Mouse (Mus musculus): ENCODE measurements around the gene Plekha7. TPM values are rescaled to one million over a fixed set of nuclear protein-coding genes. Genes with fewer than 3 reads are reported as not detected.

Plekha7 gene
- polyA plus RNA-seq, 1 experiment from 2014 or later, result 8.8 TPM

DNA sequence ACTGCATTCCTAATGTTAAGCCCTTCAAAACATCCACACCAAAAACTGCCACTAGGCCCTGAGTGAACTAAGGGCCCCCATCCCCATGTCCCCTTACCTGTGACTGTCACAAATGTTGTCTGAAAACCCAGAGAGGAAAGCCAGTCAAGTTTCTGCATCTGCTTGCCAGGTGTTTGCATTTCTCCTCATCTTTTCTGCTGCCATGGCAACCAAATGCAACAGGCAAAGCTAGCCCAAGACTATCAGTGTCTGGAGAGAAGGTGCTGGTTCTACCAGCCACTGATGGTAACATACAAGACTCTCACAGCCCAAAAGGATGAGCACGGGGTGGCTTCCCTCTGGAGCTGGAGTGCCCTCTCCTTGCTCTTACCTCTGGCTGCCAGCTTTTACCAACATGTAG lies 121.3 kb downstream of the Plekha7 start:
- Histone ChIP-seq H3K36me3 (ENCODE audit: control insufficient read depth, insufficient read depth, low read length) (no peaks in the 10 kb centered on the region), H3K27ac (ENCODE audit: low read depth, low read length) (no peak overlapping the region), H3K4me3 (ENCODE audit: low read depth, low read length) (no peak overlapping the region), H3K4me2 (replicated peaks; ENCODE audit: low read depth, low read length) (no peak overlapping the region), H3K9me3 (ENCODE audit: control insufficient read depth, low read length) (no peaks in the 10 kb centered on the region), H3K4me1 (replicated peaks; ENCODE audit: control insufficient read depth, insufficient read depth, low read length) (peaks cover 8% of the 10 kb centered on the region), H3K27me3 (ENCODE audit: control insufficient read depth, insufficient read depth, low read length) (no peaks in the 10 kb centered on the region), H3K9ac (ENCODE audit: low read depth, low read length) (no peak overlapping the region)
- ATAC-seq (ENCODE audit: low FRiP score) (no peak), DNase-seq (ENCODE audit: low spot score) (no peak)
- 96% methylated on average over 1 of the region's 1 CpGs for WGBS

- Histone ChIP-seq H3K9me3 (ENCODE audit: control insufficient read depth, low read length) (no peaks in the 10 kb centered on the region), H3K9ac (ENCODE audit: low read depth, low read length) (no peak overlapping the region), H3K4me1 (replicated peaks; ENCODE audit: control insufficient read depth, insufficient read depth, low read length) (peaks cover 6% of the 10 kb centered on the region), H3K27ac (ENCODE audit: low read depth, low read length) (no peak overlapping the region), H3K4me3 (ENCODE audit: low read depth, low read length) (no peak overlapping the region), H3K4me2 (replicated peaks; ENCODE audit: low read depth, low read length) (no peak overlapping the region), H3K27me3 (ENCODE audit: control insufficient read depth, insufficient read depth, low read length) (no peaks in the 10 kb centered on the region), H3K36me3 (ENCODE audit: control insufficient read depth, insufficient read depth, low read length) (no peaks in the 10 kb centered on the region)
- ATAC-seq (ENCODE audit: low FRiP score) (no peak), DNase-seq (ENCODE audit: low spot score) (no peak)
- 45% methylated on average over 5 of the region's 5 CpGs for WGBS
Measured at GRCm38 (mm10) chr7:116186156-116186555, 122.0 kb downstream of the Plekha7 start.

DNA sequence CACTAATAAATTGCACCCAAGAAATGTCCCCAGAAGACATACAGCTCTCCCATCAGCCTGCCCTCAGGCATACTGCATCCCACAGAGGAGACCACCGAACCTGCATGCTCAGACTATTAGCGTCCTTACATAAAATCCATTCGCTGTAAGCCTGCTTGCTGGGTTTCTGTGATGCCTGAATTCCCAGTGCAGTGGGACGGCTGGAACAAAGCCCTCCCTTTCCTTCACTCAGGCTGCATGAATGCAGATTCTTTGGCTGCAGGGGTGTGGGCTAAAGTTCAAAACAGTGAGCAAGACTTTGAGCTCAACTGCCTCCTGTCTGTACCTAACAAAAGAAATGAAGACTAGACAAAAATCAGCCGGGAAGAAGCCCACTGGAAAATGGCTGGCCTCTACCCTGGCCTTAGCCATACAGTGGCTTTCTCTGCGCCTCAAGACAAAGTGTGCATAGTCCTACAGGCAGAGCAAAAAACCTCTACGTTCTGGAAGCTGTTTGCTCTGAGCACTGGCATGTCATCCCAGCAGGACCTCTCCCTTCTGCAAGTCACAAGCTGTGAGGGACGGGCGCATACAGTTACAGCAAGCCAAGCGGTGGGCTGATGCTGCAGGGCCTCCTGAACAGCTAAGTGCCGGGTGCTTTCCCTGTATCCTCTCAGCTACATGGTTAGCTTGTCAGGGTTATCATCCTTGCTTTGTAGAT lies 123.7 kb downstream of the Plekha7 start:
- ATAC-seq (ENCODE audit: low FRiP score) (peak; percentile 54; the same call in 1 of the 2 replicates), DNase-seq (ENCODE audit: low spot score) (peak; percentile 45)
- Histone ChIP-seq H3K36me3 (ENCODE audit: control insufficient read depth, insufficient read depth, low read length) (no peaks in the 10 kb centered on the region), H3K27ac (ENCODE audit: low read depth, low read length) (peak overlapping the region; percentile 61), H3K4me1 (replicated peaks; ENCODE audit: control insufficient read depth, insufficient read depth, low read length) (peaks cover 4% of the 10 kb centered on the region), H3K4me2 (replicated peaks; ENCODE audit: low read depth, low read length) (no peak overlapping the region; the same call in 1 of the 2 replicates), H3K4me3 (ENCODE audit: low read depth, low read length) (no peak overlapping the region), H3K27me3 (ENCODE audit: control insufficient read depth, insufficient read depth, low read length) (no peaks in the 10 kb centered on the region), H3K9ac (ENCODE audit: low read depth, low read length) (peak overlapping the region; percentile 48), H3K9me3 (ENCODE audit: control insufficient read depth, low read length) (no peaks in the 10 kb centered on the region)
- 17% methylated on average over 11 of the region's 11 CpGs for WGBS

- no peak overlapping the region for H3K9ac ChIP-seq (ENCODE audit: low read depth, low read length)
- no peaks in the 10 kb centered on the region for H3K9me3 ChIP-seq (ENCODE audit: control insufficient read depth, low read length)
- H3K27me3 ChIP-seq (ENCODE audit: control insufficient read depth, insufficient read depth, low read length), result no peaks in the 10 kb centered on the region
- DNase-seq (ENCODE audit: low spot score) (no peak), ATAC-seq (ENCODE audit: low FRiP score) (no peak)
- peaks cover 4% of the 10 kb centered on the region for H3K4me1 ChIP-seq (replicated peaks; ENCODE audit: control insufficient read depth, insufficient read depth, low read length)
- no peak overlapping the region for H3K4me2 ChIP-seq (replicated peaks; ENCODE audit: low read depth, low read length)
- no peaks in the 10 kb centered on the region for H3K36me3 ChIP-seq (ENCODE audit: control insufficient read depth, insufficient read depth, low read length)
- H3K27ac ChIP-seq (ENCODE audit: low read depth, low read length), result no peak overlapping the region
- no peak overlapping the region for H3K4me3 ChIP-seq (ENCODE audit: low read depth, low read length)
- WGBS, result 90% methylated on average over 1 of the region's 1 CpGs
Measured at GRCm38 (mm10) chr7:116182451-116182850, 125.7 kb downstream of the Plekha7 start.

DNA sequence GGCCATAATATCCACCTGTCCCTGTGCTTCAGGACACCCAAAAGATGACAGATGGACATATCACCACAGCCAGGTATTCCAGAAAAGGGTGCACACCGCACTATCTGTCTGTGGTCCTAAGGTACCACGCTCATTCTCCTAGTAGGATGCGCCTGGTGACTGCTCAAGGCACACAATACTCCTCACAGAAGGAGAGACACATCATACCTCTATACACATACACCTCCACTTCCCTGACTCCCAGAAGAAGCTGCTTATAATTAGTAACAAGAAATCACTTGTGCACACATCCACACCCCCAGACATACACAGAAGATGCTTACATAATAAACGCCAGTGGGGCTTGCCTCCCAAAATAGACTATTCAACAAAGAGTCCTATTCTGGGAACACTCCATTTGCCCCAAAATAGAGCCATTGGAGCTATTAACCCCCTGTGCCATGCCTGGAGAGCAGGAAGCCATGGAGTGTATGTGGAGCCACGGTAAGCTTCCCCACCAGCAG lies 126.7 kb downstream of the Plekha7 start:
- Histone ChIP-seq H3K9me3 (ENCODE audit: control insufficient read depth, low read length) (no peaks in the 10 kb centered on the region), H3K4me2 (replicated peaks; ENCODE audit: low read depth, low read length) (no peak overlapping the region), H3K27ac (ENCODE audit: low read depth, low read length) (no peak overlapping the region), H3K4me3 (ENCODE audit: low read depth, low read length) (no peak overlapping the region), H3K4me1 (replicated peaks; ENCODE audit: control insufficient read depth, insufficient read depth, low read length) (peaks cover 4% of the 10 kb centered on the region), H3K9ac (ENCODE audit: low read depth, low read length) (no peak overlapping the region), H3K27me3 (ENCODE audit: control insufficient read depth, insufficient read depth, low read length) (no peaks in the 10 kb centered on the region), H3K36me3 (ENCODE audit: control insufficient read depth, insufficient read depth, low read length) (no peaks in the 10 kb centered on the region)
- 93% methylated on average over 5 of the region's 5 CpGs for WGBS
- DNase-seq (ENCODE audit: low spot score) (no peak), ATAC-seq (ENCODE audit: low FRiP score) (no peak)

DNA sequence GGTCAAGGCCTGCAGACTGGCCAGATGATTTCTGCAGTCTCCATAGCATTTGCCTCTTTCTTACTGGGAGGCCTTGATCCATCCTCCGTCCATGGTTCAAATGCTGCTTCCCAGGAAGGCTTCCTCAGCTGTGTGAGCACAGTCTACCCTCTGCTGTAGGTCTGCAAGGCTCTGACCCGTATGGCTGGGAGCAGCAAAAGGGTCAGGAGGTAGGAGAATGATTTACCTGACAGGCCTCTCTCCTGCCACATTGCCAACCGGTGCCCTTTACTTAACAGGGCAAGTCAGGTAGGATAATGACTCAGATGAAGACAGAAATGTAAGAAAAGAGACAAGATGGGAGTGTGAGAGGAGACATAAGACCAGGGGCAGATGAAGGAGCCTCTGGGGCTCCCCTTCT lies 129.3 kb downstream of the Plekha7 start:
- no peaks in the 10 kb centered on the region for H3K27me3 ChIP-seq (ENCODE audit: control insufficient read depth, insufficient read depth, low read length)
- no peak overlapping the region for H3K4me3 ChIP-seq (ENCODE audit: low read depth, low read length)
- H3K4me2 ChIP-seq (replicated peaks; ENCODE audit: low read depth, low read length), result no peak overlapping the region
- no peak overlapping the region for H3K27ac ChIP-seq (ENCODE audit: low read depth, low read length)
- no peak for DNase-seq (ENCODE audit: low spot score)
- no peaks in the 10 kb centered on the region for H3K36me3 ChIP-seq (ENCODE audit: control insufficient read depth, insufficient read depth, low read length)
- H3K4me1 ChIP-seq (replicated peaks; ENCODE audit: control insufficient read depth, insufficient read depth, low read length), result no peaks in the 10 kb centered on the region
- WGBS, result 89% methylated on average over 3 of the region's 3 CpGs
- no peak overlapping the region for H3K9ac ChIP-seq (ENCODE audit: low read depth, low read length)
- no peak for ATAC-seq (ENCODE audit: low FRiP score)
- no peaks in the 10 kb centered on the region for H3K9me3 ChIP-seq (ENCODE audit: control insufficient read depth, low read length)

- Histone ChIP-seq H3K4me1 (replicated peaks; ENCODE audit: control insufficient read depth, insufficient read depth, low read length) (no peaks in the 10 kb centered on the region), H3K27me3 (ENCODE audit: control insufficient read depth, insufficient read depth, low read length) (no peaks in the 10 kb centered on the region), H3K9me3 (ENCODE audit: control insufficient read depth, low read length) (no peaks in the 10 kb centered on the region), H3K27ac (ENCODE audit: low read depth, low read length) (0 out of 2 replicates have a peak overlapping the region, but pooled peaks have one; percentile 17), H3K4me3 (ENCODE audit: low read depth, low read length) (no peak overlapping the region), H3K36me3 (ENCODE audit: control insufficient read depth, insufficient read depth, low read length) (no peaks in the 10 kb centered on the region), H3K9ac (ENCODE audit: low read depth, low read length) (no peak overlapping the region), H3K4me2 (replicated peaks; ENCODE audit: low read depth, low read length) (no peak overlapping the region)
- WGBS, result 72% methylated on average over 10 of the region's 10 CpGs
- no peak; the same call in 1 of the 2 replicates for ATAC-seq (ENCODE audit: low FRiP score)
- DNase-seq (ENCODE audit: low spot score), result no peak
Measured at GRCm38 (mm10) chr7:116172774-116173173, 135.4 kb downstream of the Plekha7 start.

- H3K4me2 ChIP-seq (replicated peaks; ENCODE audit: low read depth, low read length), result no peak overlapping the region
- ATAC-seq (ENCODE audit: low FRiP score) (no peak), DNase-seq (ENCODE audit: low spot score) (no peak)
- no peaks in the 10 kb centered on the region for H3K27me3 ChIP-seq (ENCODE audit: control insufficient read depth, insufficient read depth, low read length)
- no peaks in the 10 kb centered on the region for H3K9me3 ChIP-seq (ENCODE audit: control insufficient read depth, low read length)
- no peak overlapping the region for H3K27ac ChIP-seq (ENCODE audit: low read depth, low read length)
- H3K36me3 ChIP-seq (ENCODE audit: control insufficient read depth, insufficient read depth, low read length), result no peaks in the 10 kb centered on the region
- no peak overlapping the region for H3K4me3 ChIP-seq (ENCODE audit: low read depth, low read length)
- 80% methylated on average over 4 of the region's 4 CpGs for WGBS
- no peaks in the 10 kb centered on the region for H3K4me1 ChIP-seq (replicated peaks; ENCODE audit: control insufficient read depth, insufficient read depth, low read length)
- no peak overlapping the region for H3K9ac ChIP-seq (ENCODE audit: low read depth, low read length)
Measured at GRCm38 (mm10) chr7:116169426-116169825, 138.8 kb downstream of the Plekha7 start.

- Histone ChIP-seq H3K4me3 (ENCODE audit: low read depth, low read length) (no peak overlapping the region), H3K4me1 (replicated peaks; ENCODE audit: control insufficient read depth, insufficient read depth, low read length) (no peaks in the 10 kb centered on the region), H3K27me3 (ENCODE audit: control insufficient read depth, insufficient read depth, low read length) (no peaks in the 10 kb centered on the region), H3K4me2 (replicated peaks; ENCODE audit: low read depth, low read length) (no peak overlapping the region), H3K9me3 (ENCODE audit: control insufficient read depth, low read length) (no peaks in the 10 kb centered on the region), H3K27ac (ENCODE audit: low read depth, low read length) (no peak overlapping the region), H3K36me3 (ENCODE audit: control insufficient read depth, insufficient read depth, low read length) (no peaks in the 10 kb centered on the region), H3K9ac (ENCODE audit: low read depth, low read length) (no peak overlapping the region)
- DNase-seq (ENCODE audit: low spot score), result no peak
- 91% methylated on average over 7 of the region's 7 CpGs for WGBS
- ATAC-seq (ENCODE audit: low FRiP score), result no peak
Measured at GRCm38 (mm10) chr7:116168224-116168623, 140.0 kb downstream of the Plekha7 start.
